Mouse (Mus musculus): ENCODE data around the gene Rbm47.

DNA sequence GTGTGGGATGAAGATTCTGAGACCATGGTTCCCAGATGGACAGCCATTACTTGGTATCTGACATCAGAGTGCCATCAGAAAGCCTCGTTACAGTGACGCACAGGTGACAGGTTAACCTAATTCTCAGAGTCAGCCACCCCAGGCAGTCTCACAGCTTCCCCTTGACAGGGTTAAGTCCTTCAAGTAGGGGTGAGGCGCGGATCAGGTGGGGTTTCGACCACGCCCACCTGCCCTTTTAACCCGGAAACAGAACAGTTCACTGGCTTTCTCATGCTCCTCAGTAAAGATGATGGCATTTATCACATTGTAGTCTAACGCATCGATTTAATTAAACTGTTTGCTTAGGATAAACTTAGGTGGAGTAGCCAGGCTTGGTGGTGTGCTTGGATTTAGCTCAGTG is 47.7 kb upstream of the Rbm47 start:
- TF ChIP-seq CTCF (IDR thresholded peaks at IDR 0.05; ENCODE audit: borderline replicate concordance, control insufficient read depth, extremely low read depth, insufficient read depth, low read length, poor library complexity), result no peak
- TF ChIP-seq POLR2A (IDR thresholded peaks at IDR 0.05; ENCODE audit: control insufficient read depth, extremely low read depth, insufficient read depth, low read length, poor library complexity), result no peak

Data from thymus, adult 2 months (tissue).